Mouse (Mus musculus) liver, postnatal 0 days (tissue): ENCODE measurements at regions not wholly inside any gene's neighbourhood (a gene's known extent, or its start where the extent isn't known, plus 50 kb on each side); places are given as distances from the start of the nearest gene placed in this dataset.

Experiments
- CTCF ChIP-seq: sonication (generic); IDR thresholded peaks from 2 replicates; pipeline ENCODE4 v1.5.1; 2016; ENCODE audit warnings: antibody characterized with exemption, low read depth
- EP300 ChIP-seq: IDR thresholded peaks from 2 replicates; pipeline ENCODE4 v1.6.1; 2016; ENCODE audit warnings: antibody characterized with exemption, low read depth, mild to moderate bottlenecking

DNA sequence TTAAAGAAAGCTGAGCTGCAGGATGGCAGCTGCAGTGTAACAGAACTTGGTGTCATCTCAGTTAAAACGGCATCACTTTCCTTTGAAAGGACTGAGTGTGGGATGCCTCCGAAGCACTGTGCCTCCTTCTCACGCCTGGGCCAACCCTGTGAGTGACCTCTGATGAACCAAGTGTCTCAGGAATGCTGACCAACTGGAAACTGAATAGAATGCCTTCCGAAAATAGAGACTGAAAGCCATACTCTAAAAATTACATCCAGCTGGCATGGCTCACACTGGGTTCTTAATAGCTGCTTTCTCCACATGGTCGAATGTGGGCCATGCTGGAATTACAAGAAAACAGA lies 116.0 kb upstream of the B3galt2 start:
- TF ChIP-seq CTCF (no peak), EP300 (no peak)
